Mouse (Mus musculus): Measurements from ENCODE around the gene Cops9.

- TF ChIP-seq CTCF (IDR thresholded peaks at IDR 0.05; ENCODE audit: extremely low read depth, insufficient read depth, insufficient read length, insufficient replicate concordance) (no peak), POLR2A (IDR thresholded peaks at IDR 0.05; ENCODE audit: low read depth, low read length) (no peak)
Observed at GRCm38 (mm10) chr1:92651467-92651866, 9.7 kb upstream of the Cops9 start.
